Mouse (Mus musculus) G1E (cell line): Measurements from ENCODE around the gene Cd248. TPM values are rescaled to one million over a fixed set of nuclear protein-coding genes. Genes with fewer than 3 reads are reported as not detected.
A peak's percentile ranks its signal among the peaks of the same experiment; 100 is the strongest.

Experiments
- ATAC-seq: 2 replicates; pipeline ENCODE4 v1.8.0; 2016; ENCODE audit warnings: mild to moderate bottlenecking; ENCODE audit not compliant: insufficient number of reproducible peaks, poor library complexity, low FRiP score, severe bottlenecking; ENCODE audit errors: extremely low read depth
- DNase-seq: peaks from one replicate; pipeline ENCODE4 v3.0.0; 2012; ENCODE audit warnings: low spot score
- H3K27me3 ChIP-seq: 2 replicates; pipeline ENCODE4 v1.6.1; 2012; ENCODE audit warnings: mild to moderate bottlenecking, low read length, inconsistent platforms; ENCODE audit not compliant: insufficient read depth
- H3K36me3 ChIP-seq: replicated peaks from 2 replicates; pipeline ENCODE3; 2012; ENCODE audit warnings: mild to moderate bottlenecking, inconsistent platforms
- H3K4me1 ChIP-seq: 2 replicates; pipeline ENCODE4 v1.6.1; 2012; ENCODE audit warnings: low read depth, low read length, inconsistent platforms, mixed read lengths; ENCODE audit not compliant: insufficient read depth
- H3K4me3 ChIP-seq: 2 replicates; pipeline ENCODE4 v1.5.1; 2012; ENCODE audit warnings: low read depth, mild to moderate bottlenecking, inconsistent platforms, low read length, moderate library complexity, mixed read lengths
- H3K9me3 ChIP-seq: replicated peaks from 2 replicates; pipeline ENCODE4 v1.6.1; 2012; ENCODE audit warnings: inconsistent platforms
- CTCF ChIP-seq: IDR thresholded peaks from 2 replicates; pipeline ENCODE4 v1.5.1; 2012; ENCODE audit warnings: low read depth, low read length, inconsistent platforms, mixed read lengths
- GATA1 ChIP-seq: IDR thresholded peaks from 2 replicates; pipeline ENCODE4 v1.6.1; 2012; ENCODE audit warnings: borderline replicate concordance, low read length, inconsistent platforms, mixed read lengths
- GATA2 ChIP-seq: IDR thresholded peaks from 2 replicates; pipeline ENCODE4 v1.6.1; 2012; ENCODE audit warnings: low read depth, low read length, inconsistent platforms, borderline replicate concordance
- POLR2AphosphoS5 ChIP-seq: IDR thresholded peaks from 2 replicates; pipeline ENCODE4 v1.6.1; 2012; ENCODE audit warnings: low read depth, low read length, inconsistent platforms; ENCODE audit not compliant: insufficient replicate concordance
- TAL1 ChIP-seq: conservative IDR thresholded peaks from 2 replicates; pipeline ENCODE4 v1.6.1; 2012; ENCODE audit warnings: low read depth, low read length, inconsistent platforms, mixed read lengths
- polyA plus RNA-seq: library from polyadenylated mRNA; stranded (reverse); fragments of >175 nt; gene quantifications from 2 replicates; pipeline ENCODE4 v1.2.3, GENCODE M21; 2012
- total RNA-seq, 2 experiments: library from RNA; stranded (forward) in 1 of 2; stranded (reverse) in 1 of 2; fragments of 200-1000 nt in 1 of 2; fragments of >200 nt in 1 of 2; fragmentation: Nextera tagmentation in 1 of 2; gene quantifications; 2 replicates each; pipeline ENCODE4 v1.2.3; 2014 to 2017

The Cd248 gene
- total and polyA plus RNA-seq, 3 experiments: not detected

- Histone ChIP-seq H3K4me1 (peaks cover 25% of the 10 kb centered on the region), H3K9me3 (no peaks in the 10 kb centered on the region), H3K4me3 (no peak overlapping the region), H3K36me3 (no peaks in the 10 kb centered on the region), H3K27me3 (peaks cover 35% of the 10 kb centered on the region)
- TF ChIP-seq POLR2AphosphoS5 (no peak), CTCF (no peak), GATA1 (no peak), GATA2 (no peak), TAL1 (no peak)
- no peak for DNase-seq
- no peak for ATAC-seq
These were observed 5.6 kb downstream of the Cd248 start for GRCm38 (mm10) chr19:5073518-5073917.

- peaks cover 32% of the 10 kb centered on the region for H3K27me3 ChIP-seq
- ATAC-seq: no peak
- H3K4me1 ChIP-seq: peaks cover 6% of the 10 kb centered on the region; the same call in 1 of the 2 replicates
- H3K4me3 ChIP-seq: no peak overlapping the region
- no peaks in the 10 kb centered on the region for H3K36me3 ChIP-seq
- TF ChIP-seq TAL1 (no peak), CTCF (no peak), GATA2 (no peak), POLR2AphosphoS5 (no peak), GATA1 (no peak)
- DNase-seq: no peak
- no peaks in the 10 kb centered on the region for H3K9me3 ChIP-seq
These were observed 11.4 kb downstream of the Cd248 start for GRCm38 (mm10) chr19:5079279-5079678.

GRCm38 (mm10) chr19:5082005-5082404 is 14.1 kb downstream of the Cd248 start:
- DNase-seq (no peak), ATAC-seq (no peak)
- Histone ChIP-seq H3K9me3 (no peaks in the 10 kb centered on the region), H3K4me1 (peaks cover 10% of the 10 kb centered on the region), H3K36me3 (no peaks in the 10 kb centered on the region), H3K27me3 (peaks cover 31% of the 10 kb centered on the region), H3K4me3 (0 out of 2 replicates have a peak overlapping the region, but pooled peaks have one; percentile 9)
- TF ChIP-seq GATA1 (no peak), CTCF (no peak), GATA2 (no peak), POLR2AphosphoS5 (no peak), TAL1 (no peak)

GRCm38 (mm10) chr19:5082596-5082995 is 14.7 kb downstream of the Cd248 start:
- DNase-seq (no peak), ATAC-seq (no peak)
- TF ChIP-seq CTCF: no peak
- TF ChIP-seq GATA2: no peak
- H3K4me3 ChIP-seq: no peak overlapping the region
- peaks cover 31% of the 10 kb centered on the region for H3K27me3 ChIP-seq
- H3K4me1 ChIP-seq: peaks cover 15% of the 10 kb centered on the region
- no peaks in the 10 kb centered on the region for H3K36me3 ChIP-seq
- no peaks in the 10 kb centered on the region for H3K9me3 ChIP-seq

GRCm38 (mm10) chr19:5083961-5084833 is 16.3 kb downstream of the Cd248 start:
- DNase-seq: no peak
- no peak for ATAC-seq
- Histone ChIP-seq H3K9me3 (no peaks in the 10 kb centered on the region), H3K4me1 (peaks cover 28% of the 10 kb centered on the region), H3K27me3 (peaks cover 31% of the 10 kb centered on the region), H3K36me3 (peaks cover under 1% of the 10 kb centered on the region), H3K4me3 (no peak overlapping the region)
- TF ChIP-seq TAL1: no peak
- no peak for TF ChIP-seq GATA1
- TF ChIP-seq GATA2: no peak
- no peak for TF ChIP-seq POLR2AphosphoS5
- TF ChIP-seq CTCF: no peak

GRCm38 (mm10) chr19:5084834-5085144 is 16.9 kb downstream of the Cd248 start:
- DNase-seq (no peak), ATAC-seq (no peak)
- H3K4me1 ChIP-seq: peaks cover 34% of the 10 kb centered on the region
- no peaks in the 10 kb centered on the region for H3K9me3 ChIP-seq
- peaks cover 31% of the 10 kb centered on the region for H3K27me3 ChIP-seq
- no peak for TF ChIP-seq CTCF
- no peak for TF ChIP-seq POLR2AphosphoS5
- TF ChIP-seq TAL1: no peak
- no peak for TF ChIP-seq GATA2
- no peak for TF ChIP-seq GATA1
- H3K4me3 ChIP-seq: 0 out of 2 replicates have a peak overlapping the region, but pooled peaks have one; percentile 18
- H3K36me3 ChIP-seq: peaks cover 7% of the 10 kb centered on the region
